Mouse (Mus musculus): ENCODE results near the gene Cit. TPM values are rescaled to one million over a fixed set of nuclear protein-coding genes. Genes with fewer than 3 reads are reported as not detected.

The Cit gene
- total RNA-seq, 2 experiments from 2014 or later, result 204 to 209 TPM

- H3K4me3 ChIP-seq, result no peak overlapping the region
- peak overlapping the region; percentile 91 for H3K27ac ChIP-seq
- no peak for DNase-seq (ENCODE audit: extremely low spot score in 1 of 2, low spot score in 2 of 2)
- intact Hi-C loops (cut with DNase I), result no loop called here
- TF ChIP-seq CTCF (IDR thresholded peaks at IDR 0.05), result no peak
Measured at GRCm38 (mm10) chr5:115954549-115954948, 109.5 kb downstream of the Cit start.

GRCm38 (mm10) chr5:115955131-115955530, 110.1 kb downstream of the Cit start:
- TF ChIP-seq CTCF (IDR thresholded peaks at IDR 0.05), result no peak
- Histone ChIP-seq H3K27ac (peak overlapping the region; percentile 91), H3K4me3 (no peak overlapping the region)
- intact Hi-C loops (cut with DNase I), result no loop called here
- peak; percentile 44 to 56 for DNase-seq (ENCODE audit: extremely low spot score in 1 of 2, low spot score in 2 of 2)

GRCm38 (mm10) chr5:115956048-115956447, 111.0 kb downstream of the Cit start:
- intact Hi-C loops (cut with DNase I), result no loop called here
- Histone ChIP-seq H3K27ac (peak overlapping the region; percentile 69; the same call in 1 of the 2 replicates), H3K4me3 (no peak overlapping the region)
- no peak for DNase-seq (ENCODE audit: extremely low spot score in 1 of 2, low spot score in 2 of 2)
- TF ChIP-seq CTCF (IDR thresholded peaks at IDR 0.05), result no peak

- no peak overlapping the region for H3K4me3 ChIP-seq
- no peak overlapping the region for H3K27ac ChIP-seq
- peak; percentile 23 for TF ChIP-seq CTCF (IDR thresholded peaks at IDR 0.05)
- no peak for DNase-seq (ENCODE audit: extremely low spot score in 1 of 2, low spot score in 2 of 2)
- intact Hi-C loops (cut with DNase I), result no loop called here
Measured at GRCm38 (mm10) chr5:115957177-115957576, 112.1 kb downstream of the Cit start.

GRCm38 (mm10) chr5:115958344-115958743, 113.3 kb downstream of the Cit start:
- no peak for DNase-seq (ENCODE audit: extremely low spot score in 1 of 2, low spot score in 2 of 2)
- Histone ChIP-seq H3K4me3 (no peak overlapping the region), H3K27ac (0 out of 2 replicates have a peak overlapping the region, but pooled peaks have one; percentile 28)
- intact Hi-C loops (cut with DNase I), result no loop called here
- no peak for TF ChIP-seq CTCF (IDR thresholded peaks at IDR 0.05)

GRCm38 (mm10) chr5:115958814-115959213, 113.7 kb downstream of the Cit start:
- Histone ChIP-seq H3K27ac (no peak overlapping the region), H3K4me3 (no peak overlapping the region)
- no peak for TF ChIP-seq CTCF (IDR thresholded peaks at IDR 0.05)
- intact Hi-C loops (cut with DNase I), result no loop called here
- DNase-seq (ENCODE audit: extremely low spot score in 1 of 2, low spot score in 2 of 2), result no peak

GRCm38 (mm10) chr5:115961809-115962208, 116.7 kb downstream of the Cit start:
- peak overlapping the region; percentile 73; the same call in 1 of the 2 replicates for H3K27ac ChIP-seq
- intact Hi-C loops (cut with DNase I), result no loop called here

GRCm38 (mm10) chr5:115971236-115971635, 126.2 kb downstream of the Cit start:
- no peak for TF ChIP-seq CTCF (IDR thresholded peaks at IDR 0.05)
- no peak for DNase-seq (ENCODE audit: extremely low spot score in 1 of 2, low spot score in 2 of 2)

More at GRCm38 (mm10) chr5:115961809-115962208, 116.7 kb downstream of the Cit start:
- DNase-seq (ENCODE audit: extremely low spot score in 1 of 2, low spot score in 2 of 2), result no peak
- no peak overlapping the region for H3K4me3 ChIP-seq
- no peak for TF ChIP-seq CTCF (IDR thresholded peaks at IDR 0.05)

GRCm38 (mm10) chr5:115975672-115976071, 130.6 kb downstream of the Cit start:
- Histone ChIP-seq H3K4me3 (no peak overlapping the region), H3K27ac (no peak overlapping the region)
- intact Hi-C loops (cut with DNase I), result no loop called here
- TF ChIP-seq CTCF (IDR thresholded peaks at IDR 0.05), result no peak; the same call in none of the 2 replicates
- DNase-seq (ENCODE audit: extremely low spot score in 1 of 2, low spot score in 2 of 2), result no peak

More at GRCm38 (mm10) chr5:115971236-115971635, 126.2 kb downstream of the Cit start:
- H3K27ac ChIP-seq, result no peak overlapping the region
- no peak overlapping the region for H3K4me3 ChIP-seq
- intact Hi-C loops (cut with DNase I), result no loop called here

GRCm38 (mm10) chr5:115976446-115976845, 131.4 kb downstream of the Cit start:
- TF ChIP-seq CTCF (IDR thresholded peaks at IDR 0.05), result no peak
- intact Hi-C loops (cut with DNase I), result no loop called here
- DNase-seq (ENCODE audit: extremely low spot score in 1 of 2, low spot score in 2 of 2), result no peak
- Histone ChIP-seq H3K27ac (no peak overlapping the region), H3K4me3 (no peak overlapping the region)

- DNase-seq (ENCODE audit: extremely low spot score in 1 of 2, low spot score in 2 of 2), result no peak
- Histone ChIP-seq H3K27ac (peak overlapping the region; percentile 12; the same call in 1 of the 2 replicates), H3K4me3 (no peak overlapping the region)
- intact Hi-C loops (cut with DNase I), result no loop called here
- no peak for TF ChIP-seq CTCF (IDR thresholded peaks at IDR 0.05)
Measured at GRCm38 (mm10) chr5:115977266-115977665, 132.2 kb downstream of the Cit start.

GRCm38 (mm10) chr5:115977757-115978156, 132.7 kb downstream of the Cit start:
- peak overlapping the region; percentile 12; the same call in 1 of the 2 replicates for H3K27ac ChIP-seq
- no peak for TF ChIP-seq CTCF (IDR thresholded peaks at IDR 0.05)
- no peak overlapping the region for H3K4me3 ChIP-seq
- intact Hi-C loops (cut with DNase I), result no loop called here
- DNase-seq (ENCODE audit: extremely low spot score in 1 of 2, low spot score in 2 of 2), result no peak

GRCm38 (mm10) chr5:115978255-115978654, 133.2 kb downstream of the Cit start:
- intact Hi-C loops (cut with DNase I), result no loop called here
- no peak overlapping the region for H3K4me3 ChIP-seq
- no peak for DNase-seq (ENCODE audit: extremely low spot score in 1 of 2, low spot score in 2 of 2)
- no peak for TF ChIP-seq CTCF (IDR thresholded peaks at IDR 0.05)
- H3K27ac ChIP-seq, result peak overlapping the region; percentile 12; the same call in 1 of the 2 replicates
